Mouse (Mus musculus) frontal cortex, postnatal 25 days (tissue): ENCODE data around the gene Zmynd15.
"Not testable (repeated sequence)": the region's sequence is repeated elsewhere in the genome, so short reads cannot be mapped to it uniquely, and the experiment has no call there.

Experiments used
- DNase-seq, 2 experiments: peaks; one replicate each; pipeline ENCODE4 v3.0.0; 2022; ENCODE audit warnings: low spot score in 2 of 2

Gene Zmynd15

GRCm38 (mm10) chr11:70458688-70459600 lies at the start of gene Zmynd15:
Zmynd15 (plus strand) TSS chr11:70459433.
- DNase-seq: no peak

- peak; percentile 81 to 87 for DNase-seq
Measured at GRCm38 (mm10) chr11:70409594-70410296, 49.5 kb upstream of the Zmynd15 start, which contains the start of gene Pelp1. Pelp1 (minus strand) TSS chr11:70410031.

GRCm38 (mm10) chr11:70410297-70410643 lies 49.0 kb upstream of the Zmynd15 start:
- DNase-seq: no peak

GRCm38 (mm10) chr11:70412591-70412990 lies 46.6 kb upstream of the Zmynd15 start:
- DNase-seq: no peak

GRCm38 (mm10) chr11:70413961-70414360 lies 45.3 kb upstream of the Zmynd15 start:
- peak; percentile 49 to 68 for DNase-seq

- no peak for DNase-seq
Measured at GRCm38 (mm10) chr11:70418199-70418598, 41.0 kb upstream of the Zmynd15 start.

GRCm38 (mm10) chr11:70419486-70419885 lies 39.7 kb upstream of the Zmynd15 start:
- no peak for DNase-seq

- not testable (repeated sequence) for DNase-seq
Measured at GRCm38 (mm10) chr11:70426598-70426997, 32.6 kb upstream of the Zmynd15 start.

- no peak for DNase-seq
Measured at GRCm38 (mm10) chr11:70431574-70431973, 27.7 kb upstream of the Zmynd15 start.

- DNase-seq: peak; percentile 94 to 95
Measured at GRCm38 (mm10) chr11:70432048-70432894, 27.0 kb upstream of the Zmynd15 start, which contains the start of gene Arrb2. Arrb2 (plus strand) TSS chr11:70432635.

GRCm38 (mm10) chr11:70432895-70433568 lies 26.2 kb upstream of the Zmynd15 start:
- DNase-seq: no peak

GRCm38 (mm10) chr11:70433569-70433943 lies 25.7 kb upstream of the Zmynd15 start:
- DNase-seq: no peak

- DNase-seq: no peak
Measured at GRCm38 (mm10) chr11:70433951-70434350, 25.3 kb upstream of the Zmynd15 start.

- no peak for DNase-seq
Measured at GRCm38 (mm10) chr11:70435476-70435875, 23.8 kb upstream of the Zmynd15 start.

- DNase-seq: no peak
Measured at GRCm38 (mm10) chr11:70437426-70437825, 21.8 kb upstream of the Zmynd15 start.

GRCm38 (mm10) chr11:70438728-70439374 lies 20.4 kb upstream of the Zmynd15 start:
- no peak for DNase-seq

GRCm38 (mm10) chr11:70440637-70441036 lies 18.6 kb upstream of the Zmynd15 start:
- no peak for DNase-seq

- DNase-seq: no peak
Measured at GRCm38 (mm10) chr11:70441882-70442281, 17.4 kb upstream of the Zmynd15 start.

GRCm38 (mm10) chr11:70443964-70444363 lies 15.3 kb upstream of the Zmynd15 start:
- DNase-seq: no peak

GRCm38 (mm10) chr11:70444667-70445066 lies 14.6 kb upstream of the Zmynd15 start:
- no peak for DNase-seq

GRCm38 (mm10) chr11:70446756-70447155 lies 12.5 kb upstream of the Zmynd15 start:
- no peak for DNase-seq
